Mouse (Mus musculus) intestine, embryonic 16.5 days (tissue): Measurements from ENCODE around the gene Fam131b. TPM values are rescaled to one million over a fixed set of nuclear protein-coding genes. Genes with fewer than 3 reads are reported as not detected.

Source experiments
- ATAC-seq: fragments of 200-750 bp; cut with Nextera tagmentation; 2 replicates; pipeline ENCODE4 v1.8.0; 2017; ENCODE audit warnings: moderate TSS enrichment, moderate library complexity
- H3K27ac ChIP-seq: fragments of 300-500 bp; sonication (generic); 2 replicates; pipeline ENCODE4 v1.5.1; 2014; ENCODE audit warnings: mild to moderate bottlenecking, low read length
- H3K27me3 ChIP-seq: fragments of 300-500 bp; sonication (generic); replicated peaks from 2 replicates; pipeline ENCODE4 v1.6.1; 2014; ENCODE audit warnings: low read length, control low read depth, mixed read lengths; ENCODE audit not compliant: control insufficient read depth, insufficient read depth
- H3K36me3 ChIP-seq: fragments of 300-500 bp; sonication (generic); 2 replicates; pipeline ENCODE4 v1.6.1; 2014; ENCODE audit warnings: low read length, control low read depth; ENCODE audit not compliant: control insufficient read depth, insufficient read depth
- H3K4me1 ChIP-seq: fragments of 300-500 bp; sonication (generic); 2 replicates; pipeline ENCODE4 v1.6.1; 2014; ENCODE audit warnings: low read length, control low read depth, mixed read lengths; ENCODE audit not compliant: control insufficient read depth, insufficient read depth
- H3K4me2 ChIP-seq: fragments of 300-500 bp; sonication (generic); 2 replicates; pipeline ENCODE4 v1.6.1; 2014; ENCODE audit warnings: low read depth, low read length, control low read depth
- H3K4me3 ChIP-seq: fragments of 300-500 bp; sonication (generic); 2 replicates; pipeline ENCODE4 v1.5.1; 2014; ENCODE audit warnings: mild to moderate bottlenecking, low read length
- H3K9ac ChIP-seq: fragments of 300-500 bp; sonication (generic); 2 replicates; pipeline ENCODE4 v1.6.1; 2014; ENCODE audit warnings: low read depth, low read length
- H3K9me3 ChIP-seq: fragments of 300-500 bp; sonication (generic); 2 replicates; pipeline ENCODE4 v1.6.1; 2016; ENCODE audit warnings: low read length, control low read depth; ENCODE audit not compliant: control insufficient read depth
- WGBS: fragments of 180-500 bp; shearing (Covaris S2); extraction: QIAGEN DNeasy Blood & Tissue Kit; methylation state at CpG from one replicate; pipeline ENCODE4 v1.1.7; 2014; 5-methylcytosine and 5-hydroxymethylcytosine counted together
- polyA plus RNA-seq: library from polyadenylated mRNA; unstranded; fragments of >200 nt; fragmentation: Nextera tagmentation; extraction: Ambion mirVana; gene quantifications from 2 replicates; pipeline ENCODE4 v1.2.1, GENCODE M21; 2015

Fam131b gene
- polyA plus RNA-seq, 1 experiment from 2014 or later = 0.12 TPM

- Histone ChIP-seq H3K9ac (no peak overlapping the region), H3K4me3 (no peak overlapping the region), H3K4me1 (no peaks in the 10 kb centered on the region), H3K4me2 (no peak overlapping the region), H3K9me3 (no peaks in the 10 kb centered on the region), H3K27me3 (no peaks in the 10 kb centered on the region), H3K27ac (no peak overlapping the region), H3K36me3 (peaks cover 22% of the 10 kb centered on the region)
- ATAC-seq = no peak
Measured at GRCm38 (mm10) chr6:42270817-42271216, 53.6 kb downstream of the Fam131b start.

- peak overlapping the region; percentile 98 for H3K9ac ChIP-seq
- peak overlapping the region; percentile 95 for H3K27ac ChIP-seq
- no peak for ATAC-seq
- peak overlapping the region; percentile 88 for H3K4me3 ChIP-seq
- H3K9me3 ChIP-seq = no peaks in the 10 kb centered on the region
- peak overlapping the region; percentile 77 for H3K4me2 ChIP-seq
- WGBS = under 1% methylated on average over 21 of the region's 21 CpGs
- peaks cover 16% of the 10 kb centered on the region for H3K36me3 ChIP-seq
- H3K27me3 ChIP-seq = no peaks in the 10 kb centered on the region
- H3K4me1 ChIP-seq = peaks cover 8% of the 10 kb centered on the region; the same call in 1 of the 2 replicates
Measured at GRCm38 (mm10) chr6:42265391-42266330, 58.8 kb downstream of the Fam131b start.

Other genes with a start within 250 kb of the Fam131b start
- not detected in 2 replicates for gene Tas2r139, start 183.7 kb downstream of the Fam131b start, polyA plus RNA-seq
- not detected in 2 replicates for gene Tas2r144, start 109.3 kb downstream of the Fam131b start, polyA plus RNA-seq
- 27.4 and 27.7 TPM in 2 replicates for gene Gstk1, start 78.7 kb downstream of the Fam131b start, polyA plus RNA-seq
- gene Tmem139, start 62.7 kb downstream of the Fam131b start, polyA plus RNA-seq = 19.5 and 22.9 TPM in 2 replicates
- gene Casp2, start 59.7 kb downstream of the Fam131b start, polyA plus RNA-seq = 39.5 and 39.9 TPM in 2 replicates
- gene Clcn1, start 38.0 kb downstream of the Fam131b start, polyA plus RNA-seq = 0.20 and 0.23 TPM in 2 replicates
- gene Zyx, start 25.0 kb upstream of the Fam131b start, polyA plus RNA-seq = 83.5 and 86.5 TPM in 2 replicates
- 10.0 and 11.3 TPM in 2 replicates for gene Epha1, start 48.6 kb upstream of the Fam131b start, polyA plus RNA-seq
- gene Tas2r143, start 75.6 kb upstream of the Fam131b start, polyA plus RNA-seq = not detected in 2 replicates
- gene Tas2r135, start 80.8 kb upstream of the Fam131b start, polyA plus RNA-seq = not detected in 2 replicates
- gene Tas2r126, start 109.9 kb upstream of the Fam131b start, polyA plus RNA-seq = not detected in 2 replicates
- gene Olfr458, start 140.6 kb upstream of the Fam131b start, polyA plus RNA-seq = not detected in 2 replicates
- gene Olfr457, start 151.7 kb upstream of the Fam131b start, polyA plus RNA-seq = 0.04 TPM in 1 of 2 replicates, not detected in the other
- gene Olfr456, start 162.6 kb upstream of the Fam131b start, polyA plus RNA-seq = not detected in 2 replicates
- not detected in 2 replicates for gene Olfr455, start 222.9 kb upstream of the Fam131b start, polyA plus RNA-seq